ENCODE assay signal across 9 mouse cellular contexts in genomic region chr7:83794705-83795104, GRCm38 (mm10). TPM values are rescaled to one million over a fixed set of nuclear protein-coding genes. Genes with fewer than 3 reads are reported as not detected.
DNase-seq lines count a peak whose midpoint lies in the region; ATAC-seq and TF ChIP-seq lines count a peak whose summit lies in the region.
"Had no signal": no experiment of that assay in that cellular context is flagged by ENCODE, and none has a peak within 500 bp of the region (broad histone marks: within the 10 kb centered on the region; RNA-seq: fewer than 3 reads in every experiment).

Gene Cfap161 (minus strand): TSS chr7:83794880.

- no peak within 1 kb of the TSS for H3K4me3 ChIP-seq in gastrocnemius, adult 2 months
- H3K4me3 ChIP-seq in ES-Bruce4 (ENCODE audit: low read depth, low read length) = 0 out of 2 replicates have a peak within 1 kb of the TSS, but pooled peaks have one; percentile 1
- no peak within 1 kb of the TSS for H3K4me3 ChIP-seq in embryonic facial prominence, embryonic 15.5 days (replicated peaks)

- WGBS in embryonic facial prominence, embryonic 15.5 days = 11% methylated on average over 14 of the region's 14 CpGs

- TF ChIP-seq POLR2A in ES-Bruce4 (IDR thresholded peaks at IDR 0.05; ENCODE audit: insufficient read depth, low read length) = no peak

- no peak within 1 kb of the TSS for H3K27ac ChIP-seq in gastrocnemius, adult 2 months
- H3K27ac ChIP-seq in ES-Bruce4 (ENCODE audit: insufficient read depth, low read length) = no peak within 1 kb of the TSS
- H3K27ac ChIP-seq in embryonic facial prominence, embryonic 15.5 days (replicated peaks) = no peak within 1 kb of the TSS

- no peaks in the 10 kb centered on the region for H3K27me3 ChIP-seq in ES-Bruce4 (ENCODE audit: control insufficient read depth, insufficient read depth, low read length, poor library complexity, severe bottlenecking)
- H3K27me3 ChIP-seq in embryonic facial prominence, embryonic 15.5 days = no peaks in the 10 kb centered on the region

- intact Hi-C loops in gastrocnemius, adult 2 months (cut with DNase I) = no loop called here

- peak within 1 kb of the TSS; percentile 17; the same call in 1 of the 2 replicates for H3K4me2 ChIP-seq in embryonic facial prominence, embryonic 15.5 days (replicated peaks)

- peak; percentile 84 for ATAC-seq in embryonic facial prominence, embryonic 15.5 days (ENCODE audit: insufficient number of reproducible peaks, low FRiP score, low TSS enrichment, low read depth)
- ATAC-seq in megakaryocyte-erythroid progenitor cell, adult 5-6 weeks (replicated peaks; ENCODE audit: low FRiP score, low TSS enrichment, poor library complexity, severe bottlenecking) = 0 out of 2 replicates have a peak, but pooled peaks have one; percentile 22
- ATAC-seq in CD4-positive, CD25-positive, alpha-beta regulatory T cell, adult 4 months = no peak

- DNase-seq in gastrocnemius, postnatal 10 days = peak; percentile 31
- no peak for DNase-seq in gastrocnemius, adult 2 months
- DNase-seq in kidney, postnatal 14 days = peak; percentile 59
- no peak for DNase-seq in adipocyte (ENCODE audit: low spot score)

- H3K9ac ChIP-seq in ES-Bruce4 (ENCODE audit: low read depth, poor library complexity, severe bottlenecking) = no peak within 1 kb of the TSS
- H3K9ac ChIP-seq in embryonic facial prominence, embryonic 15.5 days = no peak within 1 kb of the TSS

- H3K9me3 ChIP-seq in ES-Bruce4 (replicated peaks; ENCODE audit: control insufficient read depth, insufficient read depth, low read length, poor library complexity, severe bottlenecking) = no peaks in the 10 kb centered on the region
- H3K9me3 ChIP-seq in embryonic facial prominence, embryonic 15.5 days (replicated peaks) = no peaks in the 10 kb centered on the region

- H3K4me1 ChIP-seq in ES-Bruce4 (ENCODE audit: control insufficient read depth, insufficient read depth, low read length) = no peaks in the 10 kb centered on the region
- peaks cover 8% of the 10 kb centered on the region; the same call in 1 of the 2 replicates for H3K4me1 ChIP-seq in embryonic facial prominence, embryonic 15.5 days

- H3K36me3 ChIP-seq in ES-Bruce4 (ENCODE audit: control insufficient read depth, insufficient read depth, low read length, poor library complexity, severe bottlenecking) = no peaks in the 10 kb centered on the region
- no peaks in the 10 kb centered on the region for H3K36me3 ChIP-seq in embryonic facial prominence, embryonic 15.5 days

- no peak for TF ChIP-seq EP300 in ES-Bruce4 (IDR thresholded peaks at IDR 0.05; ENCODE audit: insufficient read depth, low read depth, low read length)

- TF ChIP-seq CTCF in gastrocnemius, adult 2 months (IDR thresholded peaks at IDR 0.05) = no peak
- TF ChIP-seq CTCF in ES-Bruce4 (IDR thresholded peaks at IDR 0.05; ENCODE audit: low read depth, low read length) = no peak

RNA-seq across cellular contexts. Expression of gene Cfap161, which starts in this region (rescaled TPM):
- not detected for total RNA-seq in gastrocnemius, postnatal 10 days (2021)
- total RNA-seq in gastrocnemius, adult 2 months (2021) = not detected
- not detected in 2 replicates for polyA plus RNA-seq in ES-Bruce4 (2011; ENCODE audit: insufficient read depth, insufficient read length, low read depth, missing spikeins)
- 7.0 and 14.1 TPM in 2 replicates for polyA plus RNA-seq in embryonic facial prominence, embryonic 15.5 days (2015; fragmentation: Nextera tagmentation; extraction: Ambion mirVana)
- not detected in 2 replicates for total RNA-seq in megakaryocyte-erythroid progenitor cell, adult 5-6 weeks (2014; fragmentation: Nextera tagmentation)
- not detected in 2 replicates for total RNA-seq in megakaryocyte-erythroid progenitor cell, adult 5-6 weeks (2017)
- polyA plus RNA-seq in CD4-positive, CD25-positive, alpha-beta regulatory T cell, adult 4 months (2017; shearing (Covaris generic)) = not detected
- polyA plus RNA-seq: large intestine, adult 2 months had no signal

Comparison
In these comparisons a context has a peak if more than half of its experiments do, and no peak if none do; other contexts are left out.
1. Peak in DNase-seq in gastrocnemius, postnatal 10 days; RNA of the gene not detected or under 1 TPM.
2. Peak in ATAC-seq in megakaryocyte-erythroid progenitor cell, adult 5-6 weeks; RNA of the gene not detected or under 1 TPM.